Mouse (Mus musculus) small intestine, adult 2 months (tissue): ENCODE results near the gene Rtp4.

Source experiments
- CTCF ChIP-seq: fragments of 200-500 bp; IDR thresholded peaks from 2 replicates; pipeline ENCODE4 v1.5.1; 2012; ENCODE audit warnings: low read depth, mild to moderate bottlenecking, control low read depth, inconsistent platforms, low read length, moderate library complexity, mixed read lengths; ENCODE audit not compliant: insufficient replicate concordance, insufficient read length; ENCODE audit errors: extremely low read depth
- POLR2A ChIP-seq: fragments of 200-500 bp; IDR thresholded peaks from 2 replicates; pipeline ENCODE4 v1.6.1; 2012; ENCODE audit warnings: low read depth, mild to moderate bottlenecking, control low read depth, inconsistent platforms, low read length, moderate library complexity

GRCm38 (mm10) chr16:23516606-23517005 is 3.5 kb upstream of the Rtp4 start:
- no peak for TF ChIP-seq CTCF
- TF ChIP-seq POLR2A, result no peak
